Mouse (Mus musculus): ENCODE data around the gene Ddi1. TPM values are rescaled to one million over a fixed set of nuclear protein-coding genes. Genes with fewer than 3 reads are reported as not detected.
"Not testable (repeated sequence)": the region's sequence is repeated elsewhere in the genome, so short reads cannot be mapped to it uniquely, and the experiment has no call there.

Gene Ddi1
- polyA plus RNA-seq, 1 experiment from 2014 or later, result not detected

GRCm38 (mm10) chr9:6264820-6265219 lies 4.8 kb downstream of the Ddi1 start:
- H3K4me2 ChIP-seq (ENCODE audit: low read length), result no peak overlapping the region
- H3K9me3 ChIP-seq (ENCODE audit: control insufficient read depth, low read length), result no peaks in the 10 kb centered on the region
- H3K27me3 ChIP-seq (replicated peaks; ENCODE audit: control insufficient read depth, insufficient read depth, low read length), result no peaks in the 10 kb centered on the region
- no peaks in the 10 kb centered on the region for H3K4me1 ChIP-seq (replicated peaks; ENCODE audit: control insufficient read depth, insufficient read depth, low read length)
- no peak for ATAC-seq
- no peak overlapping the region for H3K9ac ChIP-seq (replicated peaks; ENCODE audit: low read depth, low read length)
- no peak overlapping the region for H3K27ac ChIP-seq (ENCODE audit: low read length)
- 81% methylated on average over 2 of the region's 2 CpGs for WGBS
- no peaks in the 10 kb centered on the region for H3K36me3 ChIP-seq (ENCODE audit: control insufficient read depth, insufficient read depth)
- no peak overlapping the region for H3K4me3 ChIP-seq (replicated peaks; ENCODE audit: low read length)

GRCm38 (mm10) chr9:6257072-6257471 lies 12.6 kb downstream of the Ddi1 start:
- Histone ChIP-seq H3K9ac (replicated peaks; ENCODE audit: low read depth, low read length) (no peak overlapping the region), H3K27me3 (replicated peaks; ENCODE audit: control insufficient read depth, insufficient read depth, low read length) (no peaks in the 10 kb centered on the region)
- no peak for ATAC-seq

GRCm38 (mm10) chr9:6251990-6252389 lies 17.7 kb downstream of the Ddi1 start:
- peak; percentile 57 for ATAC-seq
- Histone ChIP-seq H3K27me3 (replicated peaks; ENCODE audit: control insufficient read depth, insufficient read depth, low read length) (no peaks in the 10 kb centered on the region), H3K27ac (ENCODE audit: low read length) (no peak overlapping the region), H3K36me3 (ENCODE audit: control insufficient read depth, insufficient read depth) (no peaks in the 10 kb centered on the region), H3K9ac (replicated peaks; ENCODE audit: low read depth, low read length) (no peak overlapping the region), H3K4me3 (replicated peaks; ENCODE audit: low read length) (no peak overlapping the region), H3K4me1 (replicated peaks; ENCODE audit: control insufficient read depth, insufficient read depth, low read length) (0 out of 2 replicates have a peak, but pooled peaks cover 2% of the 10 kb centered on the region), H3K9me3 (ENCODE audit: control insufficient read depth, low read length) (no peaks in the 10 kb centered on the region), H3K4me2 (ENCODE audit: low read length) (no peak overlapping the region)
- WGBS, result 56% methylated on average over 2 of the region's 2 CpGs

More at GRCm38 (mm10) chr9:6257072-6257471, 12.6 kb downstream of the Ddi1 start:
- Histone ChIP-seq H3K9me3 (ENCODE audit: control insufficient read depth, low read length) (no peaks in the 10 kb centered on the region), H3K36me3 (ENCODE audit: control insufficient read depth, insufficient read depth) (no peaks in the 10 kb centered on the region), H3K27ac (ENCODE audit: low read length) (no peak overlapping the region), H3K4me1 (replicated peaks; ENCODE audit: control insufficient read depth, insufficient read depth, low read length) (0 out of 2 replicates have a peak, but pooled peaks cover under 1% of the 10 kb centered on the region), H3K4me2 (ENCODE audit: low read length) (no peak overlapping the region), H3K4me3 (replicated peaks; ENCODE audit: low read length) (no peak overlapping the region)

GRCm38 (mm10) chr9:6250320-6250719 lies 19.3 kb downstream of the Ddi1 start:
- Histone ChIP-seq H3K9ac (replicated peaks; ENCODE audit: low read depth, low read length) (no peak overlapping the region), H3K36me3 (ENCODE audit: control insufficient read depth, insufficient read depth) (no peaks in the 10 kb centered on the region), H3K4me1 (replicated peaks; ENCODE audit: control insufficient read depth, insufficient read depth, low read length) (0 out of 2 replicates have a peak, but pooled peaks cover 2% of the 10 kb centered on the region), H3K4me2 (ENCODE audit: low read length) (no peak overlapping the region), H3K27me3 (replicated peaks; ENCODE audit: control insufficient read depth, insufficient read depth, low read length) (no peaks in the 10 kb centered on the region), H3K27ac (ENCODE audit: low read length) (no peak overlapping the region), H3K9me3 (ENCODE audit: control insufficient read depth, low read length) (no peaks in the 10 kb centered on the region), H3K4me3 (replicated peaks; ENCODE audit: low read length) (no peak overlapping the region)
- ATAC-seq, result peak; percentile 90
- 19% methylated on average over 1 of the region's 1 CpGs for WGBS

GRCm38 (mm10) chr9:6235982-6236381 lies 33.7 kb downstream of the Ddi1 start:
- WGBS, result 96% methylated on average over 1 of the region's 1 CpGs
- not testable (repeated sequence) for ATAC-seq; H3K27me3 ChIP-seq (replicated peaks; ENCODE audit: control insufficient read depth, insufficient read depth, low read length)

GRCm38 (mm10) chr9:6217505-6217904 lies 52.1 kb downstream of the Ddi1 start:
- ATAC-seq, result no peak
- Histone ChIP-seq H3K9ac (replicated peaks; ENCODE audit: low read depth, low read length) (no peak overlapping the region), H3K4me2 (ENCODE audit: low read length) (no peak overlapping the region), H3K9me3 (ENCODE audit: control insufficient read depth, low read length) (no peaks in the 10 kb centered on the region), H3K27ac (ENCODE audit: low read length) (no peak overlapping the region), H3K4me1 (replicated peaks; ENCODE audit: control insufficient read depth, insufficient read depth, low read length) (no peaks in the 10 kb centered on the region), H3K27me3 (replicated peaks; ENCODE audit: control insufficient read depth, insufficient read depth, low read length) (no peaks in the 10 kb centered on the region), H3K4me3 (replicated peaks; ENCODE audit: low read length) (no peak overlapping the region), H3K36me3 (ENCODE audit: control insufficient read depth, insufficient read depth) (no peaks in the 10 kb centered on the region)
- WGBS, result 61% methylated on average over 1 of the region's 1 CpGs

More at GRCm38 (mm10) chr9:6235982-6236381, 33.7 kb downstream of the Ddi1 start:
- H3K4me3 ChIP-seq (replicated peaks; ENCODE audit: low read length); H3K9me3 ChIP-seq (ENCODE audit: control insufficient read depth, low read length); H3K4me2 ChIP-seq (ENCODE audit: low read length); H3K36me3 ChIP-seq (ENCODE audit: control insufficient read depth, insufficient read depth); H3K27ac ChIP-seq (ENCODE audit: low read length); H3K4me1 ChIP-seq (replicated peaks; ENCODE audit: control insufficient read depth, insufficient read depth, low read length); H3K9ac ChIP-seq (replicated peaks; ENCODE audit: low read depth, low read length): not testable (repeated sequence)

GRCm38 (mm10) chr9:6212862-6213261 lies 56.8 kb downstream of the Ddi1 start:
- H3K4me2 ChIP-seq (ENCODE audit: low read length), result no peak overlapping the region
- H3K9ac ChIP-seq (replicated peaks; ENCODE audit: low read depth, low read length), result no peak overlapping the region
- WGBS, result 72% methylated on average over 5 of the region's 5 CpGs
- no peak for ATAC-seq
- no peak overlapping the region for H3K4me3 ChIP-seq (replicated peaks; ENCODE audit: low read length)
- H3K9me3 ChIP-seq (ENCODE audit: control insufficient read depth, low read length), result no peaks in the 10 kb centered on the region
- H3K4me1 ChIP-seq (replicated peaks; ENCODE audit: control insufficient read depth, insufficient read depth, low read length), result no peaks in the 10 kb centered on the region
- no peaks in the 10 kb centered on the region for H3K36me3 ChIP-seq (ENCODE audit: control insufficient read depth, insufficient read depth)
- H3K27ac ChIP-seq (ENCODE audit: low read length), result no peak overlapping the region
- no peaks in the 10 kb centered on the region for H3K27me3 ChIP-seq (replicated peaks; ENCODE audit: control insufficient read depth, insufficient read depth, low read length)

Other genes with a start within 250 kb of the Ddi1 start
- gene Pdgfd, start 101.3 kb downstream of the Ddi1 start, polyA plus RNA-seq (2015; fragmentation: Nextera tagmentation; extraction: Ambion mirVana), result 1.9 and 2.2 TPM in 2 replicates